8 mouse cellular contexts compared by ENCODE assay signal in the genomic region with DNA sequence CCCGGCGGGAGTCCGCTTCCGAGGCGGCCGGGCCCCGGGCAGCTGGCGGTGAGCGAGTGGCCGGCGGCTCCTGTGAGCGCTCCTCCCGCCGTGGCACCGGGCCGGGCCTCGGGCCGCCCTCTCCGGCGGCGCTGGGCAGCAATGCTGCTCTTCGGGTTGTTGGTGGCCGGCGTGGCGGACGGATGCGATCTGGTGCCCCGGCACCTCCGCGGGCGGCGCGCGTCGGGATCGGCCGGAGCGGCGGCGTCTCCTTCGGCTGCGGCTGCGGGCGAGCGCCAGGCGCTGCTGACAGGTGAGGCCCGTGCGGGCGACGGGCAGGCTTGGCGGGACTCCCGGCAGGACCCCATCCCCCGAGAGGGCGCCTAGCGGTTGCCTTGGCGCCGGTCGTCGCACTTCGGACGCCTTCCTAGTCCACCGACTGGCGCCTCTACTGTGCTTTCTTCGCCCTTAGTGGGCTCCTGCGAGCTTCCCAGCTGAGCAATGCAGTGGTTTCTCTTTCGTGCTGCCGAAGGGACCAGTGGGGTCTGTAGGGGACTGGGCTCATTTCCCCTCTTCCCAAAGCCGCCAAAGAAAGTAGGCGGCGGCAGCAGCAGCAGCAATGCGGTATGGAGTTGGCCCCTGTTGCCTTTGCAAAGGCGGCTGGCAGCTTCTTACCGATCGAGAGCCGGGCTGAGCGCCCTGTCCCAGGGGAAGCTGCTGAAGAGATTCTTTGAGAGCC. TPM values are rescaled to one million over a fixed set of nuclear protein-coding genes. Genes with fewer than 3 reads are reported as not detected.
A peak's percentile ranks its signal among the peaks of the same experiment; 100 is the strongest.
DNase-seq lines count a peak whose midpoint lies in the region; ATAC-seq and TF ChIP-seq lines count a peak whose summit lies in the region.

No protein-coding gene starts in this region.

- no peaks in the 10 kb centered on the region for H3K27me3 ChIP-seq in hindbrain, embryonic 16.5 days (replicated peaks; ENCODE audit: control insufficient read depth, insufficient read depth, low read length)

- peak overlapping the region; percentile 85 for H3K4me3 ChIP-seq in gastrocnemius, adult 2 months
- H3K4me3 ChIP-seq in hindbrain, embryonic 16.5 days (ENCODE audit: low read length): peak overlapping the region; percentile 94

- H3K9ac ChIP-seq in hindbrain, embryonic 16.5 days (ENCODE audit: low read depth, low read length): peak overlapping the region; percentile 93

- under 1% methylated on average over 63 of the region's 76 CpGs for WGBS in hindbrain, embryonic 16.5 days

- no peaks in the 10 kb centered on the region for H3K9me3 ChIP-seq in hindbrain, embryonic 16.5 days (ENCODE audit: control insufficient read depth, low read length)

- peak; percentile 82 for DNase-seq in gastrocnemius, adult 2 months
- peak; percentile 70 to 71 for DNase-seq in left cerebral cortex, postnatal 36 days (ENCODE audit: low spot score in 2 of 2)
- DNase-seq in mesoderm, embryonic 11.5 days (ENCODE audit: low read depth, low spot score): peak; percentile 63
- peak; percentile 58 for DNase-seq in right cerebral cortex, postnatal 4 days
- peak; percentile 65 for DNase-seq in yolk sac, embryonic 10.5 days (ENCODE audit: low spot score)

- peak; percentile 2 for ATAC-seq in activated CD4-positive, CD25-positive, alpha-beta regulatory T cell, adult 4 months
- peak; percentile 30 for ATAC-seq in common myeloid progenitor, adult 5-6 weeks (replicated peaks; ENCODE audit: low read depth, poor library complexity, severe bottlenecking)
- ATAC-seq in hindbrain, embryonic 16.5 days: peak; percentile 58

- H3K36me3 ChIP-seq in hindbrain, embryonic 16.5 days (ENCODE audit: control insufficient read depth, insufficient read depth, low read length): no peaks in the 10 kb centered on the region

- H3K27ac ChIP-seq in gastrocnemius, adult 2 months: peak overlapping the region; percentile 97
- peak overlapping the region; percentile 93 for H3K27ac ChIP-seq in hindbrain, embryonic 16.5 days (ENCODE audit: low read depth, low read length)

- H3K4me1 ChIP-seq in hindbrain, embryonic 16.5 days (ENCODE audit: control insufficient read depth, insufficient read depth, low read depth, low read length): peaks cover 13% of the 10 kb centered on the region

- H3K4me2 ChIP-seq in hindbrain, embryonic 16.5 days (ENCODE audit: low read length): peak overlapping the region; percentile 79

- TF ChIP-seq CTCF in gastrocnemius, adult 2 months (IDR thresholded peaks at IDR 0.05): no peak; the same call in 1 of the 2 replicates

- intact Hi-C loops in gastrocnemius, adult 2 months (cut with DNase I): loop anchor here (1.0 to 5.0 kb wide), 3 partner anchors 88 to 127 kb away; no protein-coding TSS in a partner anchor
- intact Hi-C loops in left cerebral cortex, postnatal 36 days (cut with DNase I): loop anchor here (2.0 to 5.0 kb wide), 5 partner anchors 48 to 407 kb away; no protein-coding TSS in a partner anchor

RNA-seq across cellular contexts. Expression of a gene that starts 0.6 kb away (rescaled TPM):
- polyA plus RNA-seq in activated CD4-positive, CD25-positive, alpha-beta regulatory T cell, adult 4 months (2017; shearing (Covaris generic)): 10 to 100 TPM; 19.4 to 19.7 TPM
- total RNA-seq in common myeloid progenitor, adult 5-6 weeks (2017): 17.2 and 19.4 TPM in 2 replicates
- total RNA-seq in gastrocnemius, adult 2 months (2021): 10 to 100 TPM; 34.1 to 58.6 TPM
- polyA plus RNA-seq in hindbrain, embryonic 16.5 days (2015; fragmentation: Nextera tagmentation; extraction: Ambion mirVana): 23.0 and 26.8 TPM in 2 replicates
- 10 to 100 TPM; 70.2 to 77.6 TPM for total RNA-seq in left cerebral cortex, postnatal 36 days (2021)

Comparison
In these comparisons a context has a peak if more than half of its experiments do, and no peak if none do; other contexts are left out.
1. Peak in every context shown above with its lines: DNase-seq, ATAC-seq, H3K4me3 ChIP-seq and H3K27ac ChIP-seq.
2. ATAC-seq: peak in every context shown above with its lines; median percentile 58 in hindbrain, embryonic 16.5 days; 30 in common myeloid progenitor, adult 5-6 weeks; 2 in activated CD4-positive, CD25-positive, alpha-beta regulatory T cell, adult 4 months.